Mouse (Mus musculus): ENCODE measurements around the gene Auts2. TPM values are rescaled to one million over a fixed set of nuclear protein-coding genes. Genes with fewer than 3 reads are reported as not detected.

Auts2 gene
- total RNA-seq, 4 experiments from 2014 or later, result 23.5 to 31.8 (median 27.0) TPM

- DNase-seq (ENCODE audit: low spot score), result peak; percentile 20
These were observed 730.6 kb downstream of the Auts2 start for GRCm38 (mm10) chr5:131812483-131813063.

GRCm38 (mm10) chr5:131806350-131806749 lies 736.8 kb downstream of the Auts2 start:
- no peak for DNase-seq (ENCODE audit: low spot score)

- peak; percentile 8 for DNase-seq (ENCODE audit: low spot score)
These were observed 737.9 kb downstream of the Auts2 start for GRCm38 (mm10) chr5:131805277-131805676.

- no peak for DNase-seq (ENCODE audit: low spot score)
These were observed 739.5 kb downstream of the Auts2 start for GRCm38 (mm10) chr5:131803609-131804008.

- DNase-seq (ENCODE audit: low spot score), result no peak
These were observed 740.7 kb downstream of the Auts2 start for GRCm38 (mm10) chr5:131802340-131803036.

GRCm38 (mm10) chr5:131801924-131802323 lies 741.2 kb downstream of the Auts2 start:
- DNase-seq (ENCODE audit: low spot score), result no peak

GRCm38 (mm10) chr5:131798373-131798772 lies 744.8 kb downstream of the Auts2 start:
- DNase-seq (ENCODE audit: low spot score), result no peak

GRCm38 (mm10) chr5:131797044-131797443 lies 746.1 kb downstream of the Auts2 start:
- no peak for DNase-seq (ENCODE audit: low spot score)

GRCm38 (mm10) chr5:131794411-131795133 lies 748.6 kb downstream of the Auts2 start:
- DNase-seq (ENCODE audit: low spot score), result no peak

GRCm38 (mm10) chr5:131789601-131790000 lies 753.5 kb downstream of the Auts2 start:
- DNase-seq (ENCODE audit: low spot score), result no peak

GRCm38 (mm10) chr5:131788008-131788407 lies 755.1 kb downstream of the Auts2 start:
- no peak for DNase-seq (ENCODE audit: low spot score)

GRCm38 (mm10) chr5:131783241-131783640 lies 759.9 kb downstream of the Auts2 start:
- DNase-seq (ENCODE audit: low spot score), result no peak

GRCm38 (mm10) chr5:131781063-131781462 lies 762.1 kb downstream of the Auts2 start:
- DNase-seq (ENCODE audit: low spot score), result no peak

GRCm38 (mm10) chr5:131779171-131779570 lies 764.0 kb downstream of the Auts2 start:
- no peak for DNase-seq (ENCODE audit: low spot score)

- DNase-seq (ENCODE audit: low spot score), result no peak
These were observed 767.5 kb downstream of the Auts2 start for GRCm38 (mm10) chr5:131775672-131776071.

- no peak for DNase-seq (ENCODE audit: low spot score)
These were observed 767.9 kb downstream of the Auts2 start for GRCm38 (mm10) chr5:131775222-131775621.

GRCm38 (mm10) chr5:131774792-131775191 lies 768.4 kb downstream of the Auts2 start:
- no peak for DNase-seq (ENCODE audit: low spot score)

GRCm38 (mm10) chr5:131772616-131773015 lies 770.5 kb downstream of the Auts2 start:
- no peak for DNase-seq (ENCODE audit: low spot score)

GRCm38 (mm10) chr5:131769273-131769672 lies 773.9 kb downstream of the Auts2 start:
- DNase-seq (ENCODE audit: low spot score), result no peak

GRCm38 (mm10) chr5:131767699-131768264 lies 775.4 kb downstream of the Auts2 start:
- no peak for DNase-seq (ENCODE audit: low spot score)

- DNase-seq (ENCODE audit: low spot score), result no peak
These were observed 776.0 kb downstream of the Auts2 start for GRCm38 (mm10) chr5:131767176-131767575.

GRCm38 (mm10) chr5:131759432-131759831 lies 783.7 kb downstream of the Auts2 start:
- no peak for DNase-seq (ENCODE audit: low spot score)
